Mouse (Mus musculus) megakaryocyte, embryonic 14.5 days (primary cell): Measurements from ENCODE around the gene Bhlhe40. TPM values are rescaled to one million over a fixed set of nuclear protein-coding genes. Genes with fewer than 3 reads are reported as not detected.

Experiments
- H3K27me3 ChIP-seq: replicated peaks from 2 replicates; pipeline ENCODE3; 2012; ENCODE audit warnings: inconsistent platforms
- H3K36me3 ChIP-seq: replicated peaks from 2 replicates; pipeline ENCODE3; 2012; ENCODE audit warnings: low read length, inconsistent platforms, mixed read lengths
- H3K4me1 ChIP-seq: 2 replicates; pipeline ENCODE4 v1.6.1; 2012; ENCODE audit warnings: inconsistent platforms
- H3K4me3 ChIP-seq: replicated peaks from 2 replicates; pipeline ENCODE3; 2012; ENCODE audit warnings: moderate library complexity, mild to moderate bottlenecking, inconsistent platforms
- H3K9me3 ChIP-seq: 2 replicates; pipeline ENCODE4 v1.6.1; 2012; ENCODE audit warnings: inconsistent platforms
- FLI1 ChIP-seq: IDR thresholded peaks from 2 replicates; pipeline ENCODE4 v1.6.1; 2012; ENCODE audit warnings: low read length, inconsistent platforms, mixed read lengths
- GATA1 ChIP-seq: IDR thresholded peaks from 3 replicates; pipeline ENCODE4 v1.6.1; 2012; ENCODE audit warnings: mixed read lengths, low read length, inconsistent platforms, borderline replicate concordance
- polyA plus RNA-seq: library from polyadenylated mRNA; stranded (reverse); fragments of >175 nt; gene quantifications from 2 replicates; pipeline ENCODE4 v1.2.3, GENCODE M21; 2012; ENCODE audit warnings: low replicate concordance; ENCODE audit not compliant: insufficient read depth

Bhlhe40 gene
- polyA plus RNA-seq, 1 experiment = 24.0 TPM

GRCm38 (mm10) chr6:108703085-108703484 lies 42.7 kb downstream of the Bhlhe40 start:
- H3K9me3 ChIP-seq = no peaks in the 10 kb centered on the region
- TF ChIP-seq GATA1 (no peak), FLI1 (no peak)
- H3K4me1 ChIP-seq = peaks cover 49% of the 10 kb centered on the region
- no peak overlapping the region for H3K4me3 ChIP-seq
- no peaks in the 10 kb centered on the region for H3K36me3 ChIP-seq
- no peaks in the 10 kb centered on the region for H3K27me3 ChIP-seq

- H3K4me3 ChIP-seq = no peak overlapping the region
- no peaks in the 10 kb centered on the region for H3K27me3 ChIP-seq
- TF ChIP-seq GATA1 = no peak
- no peak for TF ChIP-seq FLI1
- H3K4me1 ChIP-seq = peaks cover 54% of the 10 kb centered on the region
- H3K9me3 ChIP-seq = no peaks in the 10 kb centered on the region
- H3K36me3 ChIP-seq = no peaks in the 10 kb centered on the region
These were observed 44.1 kb downstream of the Bhlhe40 start for GRCm38 (mm10) chr6:108704316-108705080.

GRCm38 (mm10) chr6:108705957-108706356 lies 45.5 kb downstream of the Bhlhe40 start:
- TF ChIP-seq GATA1 (no peak), FLI1 (no peak)
- no peaks in the 10 kb centered on the region for H3K36me3 ChIP-seq
- H3K4me3 ChIP-seq = no peak overlapping the region
- H3K4me1 ChIP-seq = peaks cover 47% of the 10 kb centered on the region
- H3K9me3 ChIP-seq = no peaks in the 10 kb centered on the region
- no peaks in the 10 kb centered on the region for H3K27me3 ChIP-seq

- Histone ChIP-seq H3K4me1 (peaks cover 39% of the 10 kb centered on the region), H3K27me3 (no peaks in the 10 kb centered on the region), H3K36me3 (no peaks in the 10 kb centered on the region), H3K4me3 (no peak overlapping the region), H3K9me3 (no peaks in the 10 kb centered on the region)
- TF ChIP-seq GATA1 (no peak), FLI1 (no peak)
These were observed 46.7 kb downstream of the Bhlhe40 start for GRCm38 (mm10) chr6:108706994-108707645.

- Histone ChIP-seq H3K36me3 (no peaks in the 10 kb centered on the region), H3K4me3 (peak overlapping the region; percentile 88), H3K27me3 (peaks cover 7% of the 10 kb centered on the region), H3K9me3 (no peaks in the 10 kb centered on the region), H3K4me1 (peaks cover 32% of the 10 kb centered on the region)
- no peak for TF ChIP-seq GATA1
- no peak for TF ChIP-seq FLI1
These were observed 48.7 kb downstream of the Bhlhe40 start for GRCm38 (mm10) chr6:108709131-108709470.

- Histone ChIP-seq H3K4me1 (peaks cover 27% of the 10 kb centered on the region), H3K27me3 (peaks cover 7% of the 10 kb centered on the region), H3K36me3 (no peaks in the 10 kb centered on the region), H3K4me3 (peak overlapping the region; percentile 88), H3K9me3 (no peaks in the 10 kb centered on the region)
- TF ChIP-seq GATA1 (no peak), FLI1 (no peak)
These were observed 49.2 kb downstream of the Bhlhe40 start for GRCm38 (mm10) chr6:108709471-108710231.

- no peaks in the 10 kb centered on the region for H3K36me3 ChIP-seq
- H3K9me3 ChIP-seq = no peaks in the 10 kb centered on the region
- H3K27me3 ChIP-seq = peaks cover 7% of the 10 kb centered on the region
- H3K4me3 ChIP-seq = no peak overlapping the region
- TF ChIP-seq GATA1 (no peak), FLI1 (no peak)
- H3K4me1 ChIP-seq = peaks cover 24% of the 10 kb centered on the region
These were observed 50.2 kb downstream of the Bhlhe40 start for GRCm38 (mm10) chr6:108710667-108711066.

- Histone ChIP-seq H3K27me3 (peaks cover 9% of the 10 kb centered on the region), H3K4me3 (no peak overlapping the region), H3K36me3 (no peaks in the 10 kb centered on the region), H3K9me3 (no peaks in the 10 kb centered on the region), H3K4me1 (peaks cover 21% of the 10 kb centered on the region)
- TF ChIP-seq FLI1 = no peak
- no peak for TF ChIP-seq GATA1
These were observed 50.9 kb downstream of the Bhlhe40 start for GRCm38 (mm10) chr6:108711192-108711964.

GRCm38 (mm10) chr6:108712148-108712547 lies 51.7 kb downstream of the Bhlhe40 start:
- H3K27me3 ChIP-seq = peaks cover 9% of the 10 kb centered on the region
- no peaks in the 10 kb centered on the region for H3K9me3 ChIP-seq
- H3K4me1 ChIP-seq = peaks cover 18% of the 10 kb centered on the region
- TF ChIP-seq FLI1 = no peak
- no peak for TF ChIP-seq GATA1
- H3K36me3 ChIP-seq = no peaks in the 10 kb centered on the region
- no peak overlapping the region for H3K4me3 ChIP-seq
